Mouse (Mus musculus): ENCODE results near the gene Hemgn. TPM values are rescaled to one million over a fixed set of nuclear protein-coding genes. Genes with fewer than 3 reads are reported as not detected.

The Hemgn gene
- total and polyA plus RNA-seq, 2 experiments from 2014 or later: not detected

GRCm38 (mm10) chr4:46344288-46344687 lies 69.0 kb downstream of the Hemgn start:
- under 1% methylated on average over 46 of the region's 51 CpGs for WGBS

More at GRCm38 (mm10) chr4:46344288-46344687, 69.0 kb downstream of the Hemgn start:
- ATAC-seq (ENCODE audit: low FRiP score): 0 out of 2 replicates have a peak, but pooled peaks have one; percentile 41
- Histone ChIP-seq H3K9me3 (ENCODE audit: low read length) (no peaks in the 10 kb centered on the region), H3K36me3 (ENCODE audit: insufficient read depth, low read length) (no peaks in the 10 kb centered on the region), H3K27ac (ENCODE audit: low read depth, low read length) (no peak overlapping the region), H3K4me1 (ENCODE audit: insufficient read depth, low read length) (peaks cover 4% of the 10 kb centered on the region; the same call in 1 of the 2 replicates), H3K4me3 (ENCODE audit: low read depth, low read length) (peak overlapping the region; percentile 38), H3K27me3 (ENCODE audit: insufficient read depth, low read length) (peaks cover 79% of the 10 kb centered on the region), H3K9ac (replicated peaks; ENCODE audit: low read length, poor library complexity, severe bottlenecking) (no peak overlapping the region), H3K4me2 (ENCODE audit: low read depth, low read length, poor library complexity, severe bottlenecking) (peak overlapping the region; percentile 43)
- peak; percentile 12 for DNase-seq (ENCODE audit: low spot score)
- no peak for TF ChIP-seq CTCF (IDR thresholded peaks at IDR 0.05)

Other genes starting within 250 kb of the Hemgn start
- gene Xpa, start 217.2 kb downstream of the Hemgn start, total RNA-seq (2014; rRNA removed): 13.2 and 24.6 TPM in 2 replicates
- 35.5 and 35.9 TPM in 2 replicates for gene Xpa, start 217.2 kb downstream of the Hemgn start, polyA plus RNA-seq (2015; fragmentation: Nextera tagmentation; extraction: Ambion mirVana)
- gene Foxe1, start 69.9 kb downstream of the Hemgn start, total RNA-seq (2014; rRNA removed): not detected in 2 replicates
- not detected in 2 replicates for gene Foxe1, start 69.9 kb downstream of the Hemgn start, polyA plus RNA-seq (2015; fragmentation: Nextera tagmentation; extraction: Ambion mirVana)
- gene Trmo, start 24.1 kb downstream of the Hemgn start, total RNA-seq (2014; rRNA removed): 7.8 and 8.8 TPM in 2 replicates
- gene Trmo, start 24.1 kb downstream of the Hemgn start, polyA plus RNA-seq (2015; fragmentation: Nextera tagmentation; extraction: Ambion mirVana): 4.4 and 5.3 TPM in 2 replicates
- gene Anp32b, start 37.4 kb upstream of the Hemgn start, total RNA-seq (2014; rRNA removed): 2.7 and 5.0 TPM in 2 replicates
- gene Anp32b, start 37.4 kb upstream of the Hemgn start, polyA plus RNA-seq (2015; fragmentation: Nextera tagmentation; extraction: Ambion mirVana): 45.8 and 50.5 TPM in 2 replicates
- gene Nans, start 75.7 kb upstream of the Hemgn start, total RNA-seq (2014; rRNA removed): 92.0 and 94.5 TPM in 2 replicates
- gene Nans, start 75.7 kb upstream of the Hemgn start, polyA plus RNA-seq (2015; fragmentation: Nextera tagmentation; extraction: Ambion mirVana): 56.9 and 59.6 TPM in 2 replicates
- 0.47 and 1.8 TPM in 2 replicates for gene Trim14, start 122.6 kb upstream of the Hemgn start, total RNA-seq (2014; rRNA removed)
- gene Trim14, start 122.6 kb upstream of the Hemgn start, polyA plus RNA-seq (2015; fragmentation: Nextera tagmentation; extraction: Ambion mirVana): 0.75 and 1.4 TPM in 2 replicates
- gene Coro2a, start 188.7 kb upstream of the Hemgn start, total RNA-seq (2014; rRNA removed): 24.4 and 33.2 TPM in 2 replicates
- gene Coro2a, start 188.7 kb upstream of the Hemgn start, polyA plus RNA-seq (2015; fragmentation: Nextera tagmentation; extraction: Ambion mirVana): 7.0 and 7.8 TPM in 2 replicates
- gene Tbc1d2, start 236.7 kb upstream of the Hemgn start, total RNA-seq (2014; rRNA removed): 0.85 and 1.9 TPM in 2 replicates
- gene Tbc1d2, start 236.7 kb upstream of the Hemgn start, polyA plus RNA-seq (2015; fragmentation: Nextera tagmentation; extraction: Ambion mirVana): 0.52 and 0.55 TPM in 2 replicates

Data from midbrain, postnatal 0 days (tissue).